In the genomic region with DNA sequence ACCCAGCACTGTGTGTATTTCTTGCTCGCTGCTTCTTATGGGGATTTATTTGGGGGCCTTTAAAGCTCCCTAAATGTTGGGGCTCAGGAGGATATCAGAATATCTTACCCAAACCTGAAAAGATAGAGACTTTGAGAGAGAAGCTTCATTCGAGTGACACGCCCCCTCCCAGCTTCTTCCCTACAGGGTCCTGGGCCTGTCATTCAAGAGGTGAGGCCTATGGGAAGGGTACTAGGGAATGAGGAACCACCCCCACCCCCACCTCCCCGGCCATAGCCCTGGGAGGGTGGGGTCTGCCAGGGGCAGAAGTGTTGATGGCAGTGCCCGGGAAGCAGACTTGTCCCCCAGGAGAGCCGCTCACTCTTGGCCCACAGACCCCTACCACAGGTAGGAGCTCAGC, we compare ENCODE assay signal across 12 mouse cellular contexts. TPM values are rescaled to one million over a fixed set of nuclear protein-coding genes. Genes with fewer than 3 reads are reported as not detected.
"Had no signal": no experiment of that assay in that cellular context is flagged by ENCODE, and none has a peak within 500 bp of the region (broad histone marks: within the 10 kb centered on the region; RNA-seq: fewer than 3 reads in every experiment).

No protein-coding gene starts in this region.

- H3K27ac ChIP-seq: limb, embryonic 13.5 days; liver, embryonic 14.5 days; neural tube, embryonic 12.5 days; stomach, postnatal 0 days had no signal

- DNase-seq: kidney, adult 18-20 months; kidney, postnatal 10 days; kidney, postnatal 4 days; lung, adult 18-20 months; midbrain, embryonic 14.5 days; right cerebral cortex, postnatal 25 days; thymus, postnatal 4 days had no signal

- H3K9ac ChIP-seq: limb, embryonic 13.5 days; liver, embryonic 14.5 days; neural tube, embryonic 12.5 days had no signal

- H3K4me1 ChIP-seq: limb, embryonic 13.5 days; neural tube, embryonic 12.5 days had no signal

- H3K4me3 ChIP-seq: limb, embryonic 13.5 days; neural tube, embryonic 12.5 days had no signal

- H3K36me3 ChIP-seq: limb, embryonic 13.5 days; neural tube, embryonic 12.5 days had no signal

- H3K9me3 ChIP-seq: limb, embryonic 13.5 days; neural tube, embryonic 12.5 days had no signal

RNA-seq across cellular contexts. Expression of a gene that starts 36.4 kb away (rescaled TPM):
- total RNA-seq: neutrophil, adult 5-6 weeks had no signal

RNA-seq across cellular contexts. Expression of a gene that starts 48.1 kb away (rescaled TPM):
- total RNA-seq: neutrophil, adult 5-6 weeks had no signal
